Mouse (Mus musculus): ENCODE measurements around the gene Meis2.

GRCm38 (mm10) chr2:116075477-116075876, 9.8 kb upstream of the Meis2 start:
- TF ChIP-seq POLR2A (IDR thresholded peaks at IDR 0.05; ENCODE audit: borderline replicate concordance, extremely low read depth, insufficient read depth, insufficient read length, poor library complexity, severe bottlenecking), result no peak
- TF ChIP-seq CTCF (IDR thresholded peaks at IDR 0.05; ENCODE audit: borderline replicate concordance, extremely low read depth, insufficient read depth, insufficient read length), result no peak
